Mouse (Mus musculus) heart, postnatal 10 days (tissue): ENCODE measurements around the gene Bco1. TPM values are rescaled to one million over a fixed set of nuclear protein-coding genes. Genes with fewer than 3 reads are reported as not detected.

Source experiments
- DNase-seq, 2 experiments: peaks; one replicate each; pipeline ENCODE4 v3.0.0; 2021
- intact Hi-C: fragments of 180-260 bp; cut with DNase I; formaldehyde crosslinking; loops from one replicate; pipeline ENCODE4 v1.15.1; 2025
- total RNA-seq, 2 experiments: library from RNA; stranded (reverse); gene quantifications; 2 replicates each; pipeline ENCODE4 v1.2.3; 2021

Bco1 gene
- total RNA-seq, 2 experiments from 2014 or later: 0.14 TPM; not detected in 1

DNA sequence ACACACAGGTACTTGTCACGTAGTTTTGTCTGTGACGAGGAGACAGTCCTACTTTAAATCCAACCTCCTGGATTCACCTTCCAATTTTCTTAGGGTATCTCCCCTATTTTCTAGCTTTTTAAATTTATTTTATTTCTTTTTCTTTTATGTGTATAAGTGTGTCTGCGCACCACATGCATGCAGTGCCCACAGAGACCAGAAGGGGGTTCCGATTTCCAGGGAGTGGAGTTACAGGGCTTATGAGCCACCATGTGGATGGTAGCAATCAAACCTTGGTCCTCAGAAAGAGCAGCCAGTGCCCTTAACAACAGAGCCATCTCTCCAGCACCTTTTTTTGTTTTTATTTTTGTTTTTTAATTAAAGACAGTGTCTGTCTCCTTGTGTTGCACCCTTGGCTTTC, 87.1 kb downstream of the Bco1 start:
- no peak for DNase-seq
- intact Hi-C loops: no loop called here

Other genes starting within 250 kb of the Bco1 start
- 10 to 100 TPM; 50.0 to 54.3 TPM for gene Cmc2, start 174.4 kb upstream of the Bco1 start, total RNA-seq
- 1 to 10 TPM; 4.9 to 5.1 TPM for gene Cenpn, start 174.1 kb upstream of the Bco1 start, total RNA-seq
- gene Atmin, start 152.5 kb upstream of the Bco1 start, total RNA-seq: 10 to 100 TPM; 14.5 to 16.9 TPM
- under 1 TPM; 0.62 to 0.67 TPM for gene 1700030J22Rik, start 116.9 kb upstream of the Bco1 start, total RNA-seq
- gene Gcsh, start 102.3 kb upstream of the Bco1 start, total RNA-seq: 10 to 100 TPM; 37.2 to 39.5 TPM
- under 1 TPM in 1 of 2 experiments, not detected in 1; 0.17 TPM for gene Pkd1l2, start 13.4 kb upstream of the Bco1 start, total RNA-seq
- gene Gan, start 62.3 kb downstream of the Bco1 start, total RNA-seq: 1 to 10 TPM; 6.4 to 7.3 TPM
- 10 to 100 TPM; 32.8 to 38.5 TPM for gene Cmip, start 161.2 kb downstream of the Bco1 start, total RNA-seq